Mouse (Mus musculus): Measurements from ENCODE around the gene Fndc5. TPM values are rescaled to one million over a fixed set of nuclear protein-coding genes. Genes with fewer than 3 reads are reported as not detected.

Gene Fndc5
- polyA plus RNA-seq, 1 experiment from 2014 or later: 2.0 TPM

DNA sequence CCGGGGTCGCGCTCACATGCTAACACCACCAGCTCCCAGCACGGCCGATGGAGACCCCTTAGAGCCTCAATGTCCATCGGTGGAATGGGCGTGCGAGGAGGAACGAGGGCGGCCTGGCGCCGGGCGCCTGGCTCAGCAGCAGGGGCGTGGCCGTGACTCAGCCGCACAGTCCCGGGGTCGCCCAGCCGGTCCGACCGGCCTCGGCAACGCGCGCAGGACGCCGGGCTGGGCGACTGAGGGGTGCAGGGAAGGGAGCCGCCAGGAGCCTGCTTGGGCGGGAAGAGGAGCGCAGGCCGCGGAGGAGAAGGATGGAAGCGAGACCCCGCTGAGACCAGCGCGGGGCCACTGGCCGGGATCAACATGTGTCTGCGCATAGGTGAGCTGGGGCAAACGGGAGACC is 31.4 kb upstream of the Fndc5 start, which contains the start of gene Tmem54:
Gene Tmem54, plus strand, starts transcription at position 193 of the 400 bp plus-strand sequence.
- H3K4me2 ChIP-seq (replicated peaks; ENCODE audit: low read depth): peak within 1 kb of the TSS; percentile 56
- no peak for TF ChIP-seq CTCF (IDR thresholded peaks at IDR 0.05; ENCODE audit: low read depth)
- TF ChIP-seq EP300 (optimal IDR thresholded peaks at IDR 0.05): no peak
- H3K36me3 ChIP-seq (ENCODE audit: control insufficient read depth, insufficient read depth, low read length): no peaks in the 10 kb centered on the region
- peak within 1 kb of the TSS; percentile 36 for H3K4me3 ChIP-seq (ENCODE audit: low read depth, low read length)
- H3K4me1 ChIP-seq (replicated peaks; ENCODE audit: control insufficient read depth, insufficient read depth): 0 out of 2 replicates have a peak, but pooled peaks cover 3% of the 10 kb centered on the region
- ATAC-seq (ENCODE audit: low FRiP score, low TSS enrichment) (peak; percentile 89), DNase-seq (ENCODE audit: low spot score) (peak; percentile 90)
- no peak within 1 kb of the TSS for H3K9ac ChIP-seq (ENCODE audit: low read length)
- no peaks in the 10 kb centered on the region for H3K9me3 ChIP-seq (ENCODE audit: control insufficient read depth, low read length)
- peak within 1 kb of the TSS; percentile 53; the same call in 1 of the 2 replicates for H3K27ac ChIP-seq (replicated peaks)
- 3% methylated on average over 37 of the region's 40 CpGs for WGBS
- H3K27me3 ChIP-seq (ENCODE audit: control insufficient read depth, insufficient read depth, low read length): no peaks in the 10 kb centered on the region

DNA sequence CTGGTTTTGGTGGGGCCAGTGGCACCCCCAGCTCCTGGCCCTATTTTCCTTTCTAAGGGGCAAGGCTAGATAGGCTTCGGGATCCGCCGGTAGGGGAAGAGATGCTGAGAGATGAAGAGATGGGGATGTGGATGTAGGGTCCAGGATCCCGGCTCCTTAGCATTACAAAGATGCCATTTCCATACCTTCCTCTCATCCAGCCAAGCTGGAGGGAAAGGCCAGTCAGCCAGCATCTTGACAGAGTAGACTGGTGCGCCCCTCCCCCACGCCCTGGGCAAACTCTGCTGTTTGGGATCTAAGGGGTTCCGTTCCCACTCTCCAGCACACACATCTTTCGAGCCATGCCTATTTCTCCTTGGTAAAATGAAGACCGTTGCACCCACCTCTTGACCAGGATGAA is 30.7 kb upstream of the Fndc5 start:
- Histone ChIP-seq H3K4me3 (ENCODE audit: low read depth, low read length) (peak overlapping the region; percentile 36), H3K36me3 (ENCODE audit: control insufficient read depth, insufficient read depth, low read length) (no peaks in the 10 kb centered on the region), H3K9ac (ENCODE audit: low read length) (no peak overlapping the region), H3K4me2 (replicated peaks; ENCODE audit: low read depth) (peak overlapping the region; percentile 56), H3K4me1 (replicated peaks; ENCODE audit: control insufficient read depth, insufficient read depth) (0 out of 2 replicates have a peak, but pooled peaks cover 3% of the 10 kb centered on the region), H3K9me3 (ENCODE audit: control insufficient read depth, low read length) (no peaks in the 10 kb centered on the region), H3K27me3 (ENCODE audit: control insufficient read depth, insufficient read depth, low read length) (no peaks in the 10 kb centered on the region), H3K27ac (replicated peaks) (0 out of 2 replicates have a peak overlapping the region, but pooled peaks have one; percentile 53)
- no peak for ATAC-seq (ENCODE audit: low FRiP score, low TSS enrichment)
- no peak for DNase-seq (ENCODE audit: low spot score)
- TF ChIP-seq EP300 (optimal IDR thresholded peaks at IDR 0.05) (no peak), CTCF (IDR thresholded peaks at IDR 0.05; ENCODE audit: low read depth) (no peak)
- 35% methylated on average over 9 of the region's 9 CpGs for WGBS

DNA sequence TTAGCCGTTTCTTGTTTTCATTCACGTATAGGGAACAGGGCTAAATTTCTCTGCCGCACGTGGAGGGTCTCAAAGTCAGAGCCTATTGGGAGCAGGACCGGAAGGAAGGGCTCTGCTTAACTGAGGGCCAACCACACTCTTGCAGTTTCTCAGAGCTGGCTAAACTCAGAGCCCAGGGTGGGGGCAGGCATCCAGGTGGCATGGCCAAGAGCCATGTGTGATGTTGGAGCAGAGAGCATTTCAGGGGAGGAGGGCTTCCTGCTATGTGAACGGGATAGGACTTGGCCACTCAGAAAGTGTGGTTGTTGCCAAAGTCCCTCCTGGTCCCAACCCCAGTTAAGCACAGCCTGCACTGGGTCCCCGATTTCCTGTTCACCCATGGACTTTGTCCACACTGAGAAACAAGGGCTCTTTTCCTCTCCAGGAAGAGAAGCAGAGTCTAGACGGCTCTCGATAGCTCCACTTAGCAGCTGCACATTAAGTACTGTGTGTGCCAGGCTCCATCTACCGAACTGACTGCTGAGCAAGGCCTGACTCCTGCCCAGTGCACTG is 29.4 kb upstream of the Fndc5 start:
- TF ChIP-seq CTCF (IDR thresholded peaks at IDR 0.05; ENCODE audit: low read depth) (no peak), EP300 (optimal IDR thresholded peaks at IDR 0.05) (no peak)
- DNase-seq (ENCODE audit: low spot score): peak; percentile 48
- 0 out of 2 replicates have a peak, but pooled peaks cover 3% of the 10 kb centered on the region for H3K4me1 ChIP-seq (replicated peaks; ENCODE audit: control insufficient read depth, insufficient read depth)
- peak overlapping the region; percentile 23; the same call in 1 of the 2 replicates for H3K4me2 ChIP-seq (replicated peaks; ENCODE audit: low read depth)
- H3K4me3 ChIP-seq (ENCODE audit: low read depth, low read length): no peak overlapping the region
- H3K9ac ChIP-seq (ENCODE audit: low read length): 0 out of 2 replicates have a peak overlapping the region, but pooled peaks have one; percentile 13
- H3K36me3 ChIP-seq (ENCODE audit: control insufficient read depth, insufficient read depth, low read length): no peaks in the 10 kb centered on the region
- H3K9me3 ChIP-seq (ENCODE audit: control insufficient read depth, low read length): no peaks in the 10 kb centered on the region
- peak; percentile 48 for ATAC-seq (ENCODE audit: low FRiP score, low TSS enrichment)
- H3K27me3 ChIP-seq (ENCODE audit: control insufficient read depth, insufficient read depth, low read length): no peaks in the 10 kb centered on the region
- 63% methylated on average over 10 of the region's 10 CpGs for WGBS
- peak overlapping the region; percentile 35; the same call in 1 of the 2 replicates for H3K27ac ChIP-seq (replicated peaks)

DNA sequence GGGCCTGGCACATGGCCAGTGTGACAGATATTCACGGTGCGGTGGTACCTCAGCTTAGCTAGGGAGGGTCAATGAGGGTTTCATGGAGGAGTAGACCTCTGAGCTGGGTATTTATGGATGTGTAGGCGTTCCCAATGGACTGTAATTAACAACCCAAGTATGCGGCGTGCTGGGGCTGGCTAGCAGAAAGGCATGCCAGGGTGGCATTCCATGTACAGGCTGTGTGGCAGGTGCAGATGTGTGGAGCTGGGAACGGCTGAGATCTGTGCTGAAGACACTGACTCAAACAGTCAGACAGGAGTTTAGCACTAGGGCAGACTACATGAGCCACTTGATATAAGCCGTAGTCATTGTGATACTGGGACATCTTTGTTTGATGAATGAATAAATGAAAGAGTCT is 28.2 kb upstream of the Fndc5 start:
- H3K9me3 ChIP-seq (ENCODE audit: control insufficient read depth, low read length): no peaks in the 10 kb centered on the region
- H3K4me2 ChIP-seq (replicated peaks; ENCODE audit: low read depth): no peak overlapping the region
- 78% methylated on average over 7 of the region's 7 CpGs for WGBS

DNA sequence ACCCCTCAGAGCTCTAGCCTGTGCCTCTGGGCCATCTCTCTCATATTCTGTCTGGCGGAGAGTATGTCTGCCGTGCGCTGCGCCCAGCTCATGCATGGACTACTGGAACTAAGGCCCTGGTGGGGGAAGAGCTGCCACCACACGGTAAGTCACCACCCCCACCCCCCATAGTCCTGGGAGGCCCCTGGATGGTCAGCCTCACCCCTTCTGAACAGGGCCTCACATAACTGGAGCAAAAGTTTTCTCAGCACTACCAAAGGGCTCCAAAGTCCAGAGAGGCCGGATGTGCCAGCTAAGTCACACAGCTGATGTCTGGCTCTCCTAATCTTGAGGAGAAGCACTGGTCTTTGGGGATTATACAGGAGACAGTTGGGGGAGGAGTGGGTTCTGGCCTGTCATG is 26.0 kb upstream of the Fndc5 start:
- ATAC-seq (ENCODE audit: low FRiP score, low TSS enrichment) (no peak), DNase-seq (ENCODE audit: low spot score) (no peak)
- Histone ChIP-seq H3K4me1 (replicated peaks; ENCODE audit: control insufficient read depth, insufficient read depth) (0 out of 2 replicates have a peak, but pooled peaks cover 2% of the 10 kb centered on the region), H3K9ac (ENCODE audit: low read length) (no peak overlapping the region), H3K4me3 (ENCODE audit: low read depth, low read length) (no peak overlapping the region), H3K27me3 (ENCODE audit: control insufficient read depth, insufficient read depth, low read length) (no peaks in the 10 kb centered on the region), H3K4me2 (replicated peaks; ENCODE audit: low read depth) (no peak overlapping the region), H3K27ac (replicated peaks) (no peak overlapping the region), H3K9me3 (ENCODE audit: control insufficient read depth, low read length) (no peaks in the 10 kb centered on the region), H3K36me3 (ENCODE audit: control insufficient read depth, insufficient read depth, low read length) (no peaks in the 10 kb centered on the region)
- WGBS: 85% methylated on average over 6 of the region's 6 CpGs
- TF ChIP-seq EP300 (optimal IDR thresholded peaks at IDR 0.05): no peak
- TF ChIP-seq CTCF (IDR thresholded peaks at IDR 0.05; ENCODE audit: low read depth): no peak

More for the DNA sequence above, 28.2 kb upstream of the Fndc5 start:
- ATAC-seq (ENCODE audit: low FRiP score, low TSS enrichment) (no peak), DNase-seq (ENCODE audit: low spot score) (no peak)
- Histone ChIP-seq H3K36me3 (ENCODE audit: control insufficient read depth, insufficient read depth, low read length) (no peaks in the 10 kb centered on the region), H3K4me3 (ENCODE audit: low read depth, low read length) (no peak overlapping the region), H3K27ac (replicated peaks) (no peak overlapping the region), H3K9ac (ENCODE audit: low read length) (no peak overlapping the region), H3K4me1 (replicated peaks; ENCODE audit: control insufficient read depth, insufficient read depth) (0 out of 2 replicates have a peak, but pooled peaks cover 3% of the 10 kb centered on the region), H3K27me3 (ENCODE audit: control insufficient read depth, insufficient read depth, low read length) (no peaks in the 10 kb centered on the region)
- TF ChIP-seq CTCF (IDR thresholded peaks at IDR 0.05; ENCODE audit: low read depth) (no peak), EP300 (optimal IDR thresholded peaks at IDR 0.05) (no peak)

DNA sequence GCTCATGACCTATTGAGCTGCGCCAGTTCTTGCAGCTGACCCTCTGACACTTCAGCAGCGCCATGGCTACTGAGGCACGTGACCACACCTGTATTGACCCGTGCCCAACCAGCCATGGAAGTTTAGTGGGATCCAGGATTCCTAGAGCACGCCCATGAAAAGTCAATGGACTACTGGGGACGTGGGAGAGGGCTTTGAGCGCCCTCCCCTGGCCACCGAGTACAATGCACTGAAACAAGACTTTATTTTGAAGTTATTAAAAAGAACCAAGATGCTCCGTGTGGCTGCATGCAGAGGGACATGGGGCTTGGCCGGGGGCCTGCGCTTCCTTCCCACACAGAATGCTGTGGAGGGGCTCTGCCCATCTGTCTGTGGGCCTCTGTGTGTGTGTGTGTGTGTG is 25.4 kb upstream of the Fndc5 start:
- H3K4me2 ChIP-seq (replicated peaks; ENCODE audit: low read depth): no peak overlapping the region
- 49% methylated on average over 11 of the region's 11 CpGs for WGBS
- no peak overlapping the region for H3K27ac ChIP-seq (replicated peaks)
- no peaks in the 10 kb centered on the region for H3K36me3 ChIP-seq (ENCODE audit: control insufficient read depth, insufficient read depth, low read length)
- DNase-seq (ENCODE audit: low spot score): peak; percentile 46
- no peaks in the 10 kb centered on the region for H3K4me1 ChIP-seq (replicated peaks; ENCODE audit: control insufficient read depth, insufficient read depth)
- no peak overlapping the region for H3K4me3 ChIP-seq (ENCODE audit: low read depth, low read length)
- ATAC-seq (ENCODE audit: low FRiP score, low TSS enrichment): no peak
- no peaks in the 10 kb centered on the region for H3K9me3 ChIP-seq (ENCODE audit: control insufficient read depth, low read length)
- TF ChIP-seq CTCF (IDR thresholded peaks at IDR 0.05; ENCODE audit: low read depth) (peak; percentile 70), EP300 (optimal IDR thresholded peaks at IDR 0.05) (no peak)
- H3K27me3 ChIP-seq (ENCODE audit: control insufficient read depth, insufficient read depth, low read length): no peaks in the 10 kb centered on the region
- no peak overlapping the region for H3K9ac ChIP-seq (ENCODE audit: low read length)

All from stomach, postnatal 0 days (tissue).